Mouse (Mus musculus): ENCODE data around the gene Cryge. TPM values are rescaled to one million over a fixed set of nuclear protein-coding genes. Genes with fewer than 3 reads are reported as not detected.

Gene Cryge
- polyA plus RNA-seq (2014; fragmentation: Illumina TruSeq; extraction: RNeasy Lipid Tissue Mini Kit (QIAGEN cat#74804); ENCODE audit: low replicate concordance): not detected

DNA sequence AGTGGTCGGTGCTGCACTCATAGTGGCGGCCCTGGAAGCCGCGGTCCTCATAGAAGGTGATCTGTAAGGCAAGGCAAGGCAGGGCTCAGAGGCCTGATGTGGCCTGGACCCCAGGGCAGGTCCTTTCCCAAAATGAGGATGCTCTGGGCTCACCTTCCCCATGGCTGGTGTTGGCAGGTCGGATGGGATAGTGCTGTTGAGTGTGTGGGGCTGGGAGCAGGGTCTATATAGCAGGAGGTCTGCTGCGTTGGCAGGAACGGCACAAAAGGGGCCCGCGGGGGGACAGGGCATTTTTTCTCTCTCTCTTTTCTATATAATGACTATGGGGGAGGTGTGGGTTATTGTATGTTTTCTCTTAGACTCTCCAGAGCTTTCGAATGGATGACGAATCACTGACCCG lies at the start of gene Cryge:
Cryge (minus strand) TSS at position 198 of the 400 bp plus-strand sequence.

DNA sequence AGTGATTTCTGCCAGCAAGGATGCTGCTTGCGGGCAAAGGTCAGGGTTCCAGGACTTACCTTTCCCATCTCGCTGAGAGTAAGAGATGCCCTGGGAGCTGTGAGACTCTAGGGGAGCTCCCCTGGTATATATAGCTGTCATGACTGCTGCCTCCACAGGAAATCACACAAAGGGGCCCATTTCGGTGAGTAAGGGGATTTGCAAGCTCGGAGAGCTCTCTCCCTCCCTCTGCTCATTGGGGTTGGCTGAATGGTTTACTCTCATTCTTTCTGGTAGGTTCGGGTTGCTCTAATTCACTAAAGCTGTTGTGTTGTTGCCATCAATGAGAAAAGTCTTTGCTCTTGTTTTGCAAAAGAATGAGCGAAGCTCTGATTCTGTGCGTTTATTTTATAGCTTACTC lies 31.2 kb upstream of the Cryge start, which contains the start of gene Crygb:
Crygb (minus strand) TSS at position 101 of the 400 bp plus-strand sequence.

DNA sequence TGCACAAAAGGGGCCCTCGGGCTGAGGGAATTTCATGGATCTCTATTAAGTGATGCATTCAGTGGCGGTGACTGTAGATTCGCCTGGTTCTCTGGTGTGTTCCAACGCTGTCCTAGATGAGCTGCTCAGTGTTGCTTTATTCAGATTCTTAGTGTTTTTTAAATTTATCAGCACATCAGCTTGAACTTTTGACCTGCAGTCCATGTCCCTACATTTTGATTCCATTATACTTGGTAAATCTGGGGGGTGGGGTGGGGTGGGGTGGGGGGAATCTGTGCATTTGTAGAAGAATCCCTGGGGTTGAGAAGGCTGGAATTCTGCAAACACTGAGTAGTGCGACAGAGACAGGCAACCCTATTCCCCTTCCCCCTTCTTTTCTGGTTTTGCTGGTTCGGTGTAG lies 22.6 kb upstream of the Cryge start, which contains the start of gene Crygc:
Crygc (minus strand) TSS at position 101 of the 400 bp plus-strand sequence.

DNA sequence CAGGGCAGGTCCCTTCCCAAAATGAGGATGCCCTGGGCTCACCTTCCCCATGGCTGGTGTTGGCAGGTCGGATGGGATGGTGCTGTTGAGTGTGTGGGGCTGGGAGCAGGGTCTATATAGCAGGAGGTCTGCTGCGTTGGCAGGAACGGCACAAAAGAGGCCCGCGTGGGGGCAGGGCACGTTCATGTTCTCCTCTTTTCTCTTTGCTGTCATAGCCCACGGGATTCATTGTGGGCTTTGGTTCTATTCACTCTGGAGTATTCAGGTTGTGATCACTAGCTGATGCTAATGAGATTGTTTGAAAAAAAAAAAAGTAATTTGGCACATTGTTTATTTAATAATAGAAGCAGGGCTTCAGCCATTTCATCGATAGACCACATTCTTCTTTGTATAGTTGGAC lies 12.4 kb upstream of the Cryge start, which contains the start of gene Crygd:
Crygd (minus strand) TSS at position 101 of the 400 bp plus-strand sequence.

DNA sequence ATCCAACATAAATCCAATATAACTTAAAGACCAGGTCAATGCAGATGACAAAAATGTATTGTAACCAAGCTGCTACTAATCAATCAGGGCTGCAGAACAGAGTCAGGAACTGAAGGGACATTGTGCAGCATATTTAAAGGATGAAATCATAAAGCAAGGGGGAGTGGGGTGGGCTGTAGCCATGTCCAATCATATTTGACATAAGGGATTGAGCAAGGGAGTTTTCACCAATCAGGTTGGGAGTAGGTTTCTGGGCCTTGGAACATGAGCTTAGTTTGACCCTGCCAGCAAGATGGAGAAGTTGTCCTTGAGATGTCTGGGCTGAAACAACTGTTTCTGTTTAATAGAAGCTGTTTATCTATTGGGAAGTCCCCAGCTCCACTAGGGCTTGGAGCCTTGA lies 18.3 kb downstream of the Cryge start, which contains the start of gene Akr1cl:
Akr1cl (minus strand) TSS at position 119 of the 400 bp plus-strand sequence.

Other genes with a start within 250 kb of the Cryge start
- gene Plekhm3, start 94.3 kb downstream of the Cryge start, polyA plus RNA-seq (2014; fragmentation: Illumina TruSeq; extraction: RNeasy Lipid Tissue Mini Kit (QIAGEN cat#74804); ENCODE audit: low replicate concordance): 3.6 TPM
- not detected for gene Akr1cl, start 18.4 kb downstream of the Cryge start, polyA plus RNA-seq (2014; fragmentation: Illumina TruSeq; extraction: RNeasy Lipid Tissue Mini Kit (QIAGEN cat#74804); ENCODE audit: low replicate concordance)
- not detected for gene Crygd, start 12.3 kb upstream of the Cryge start, polyA plus RNA-seq (2014; fragmentation: Illumina TruSeq; extraction: RNeasy Lipid Tissue Mini Kit (QIAGEN cat#74804); ENCODE audit: low replicate concordance)
- not detected for gene Crygc, start 22.5 kb upstream of the Cryge start, polyA plus RNA-seq (2014; fragmentation: Illumina TruSeq; extraction: RNeasy Lipid Tissue Mini Kit (QIAGEN cat#74804); ENCODE audit: low replicate concordance)
- gene Crygb, start 31.1 kb upstream of the Cryge start, polyA plus RNA-seq (2014; fragmentation: Illumina TruSeq; extraction: RNeasy Lipid Tissue Mini Kit (QIAGEN cat#74804); ENCODE audit: low replicate concordance): not detected
- not detected for gene Cryga, start 52.2 kb upstream of the Cryge start, polyA plus RNA-seq (2014; fragmentation: Illumina TruSeq; extraction: RNeasy Lipid Tissue Mini Kit (QIAGEN cat#74804); ENCODE audit: low replicate concordance)
- gene Gm28845, start 68.4 kb upstream of the Cryge start, polyA plus RNA-seq (2014; fragmentation: Illumina TruSeq; extraction: RNeasy Lipid Tissue Mini Kit (QIAGEN cat#74804); ENCODE audit: low replicate concordance): not detected
- gene D630023F18Rik, start 72.1 kb upstream of the Cryge start, polyA plus RNA-seq (2014; fragmentation: Illumina TruSeq; extraction: RNeasy Lipid Tissue Mini Kit (QIAGEN cat#74804); ENCODE audit: low replicate concordance): 2.7 TPM
- 1,050 TPM for gene Idh1, start 135.4 kb upstream of the Cryge start, polyA plus RNA-seq (2014; fragmentation: Illumina TruSeq; extraction: RNeasy Lipid Tissue Mini Kit (QIAGEN cat#74804); ENCODE audit: low replicate concordance)
- 14.5 TPM for gene Pikfyve, start 135.5 kb upstream of the Cryge start, polyA plus RNA-seq (2014; fragmentation: Illumina TruSeq; extraction: RNeasy Lipid Tissue Mini Kit (QIAGEN cat#74804); ENCODE audit: low replicate concordance)
- not detected for gene Pth2r, start 230.9 kb upstream of the Cryge start, polyA plus RNA-seq (2014; fragmentation: Illumina TruSeq; extraction: RNeasy Lipid Tissue Mini Kit (QIAGEN cat#74804); ENCODE audit: low replicate concordance)